Mouse (Mus musculus) liver, embryonic 12.5 days (tissue): ENCODE data around the gene Galnt13. TPM values are rescaled to one million over a fixed set of nuclear protein-coding genes. Genes with fewer than 3 reads are reported as not detected.

Experiments
- ATAC-seq: fragments of 200-750 bp; cut with Nextera tagmentation; 2 replicates; pipeline ENCODE4 v1.8.0; 2017; ENCODE audit warnings: moderate number of reproducible peaks, mild to moderate bottlenecking, moderate library complexity
- H3K27ac ChIP-seq: fragments of 300-500 bp; sonication (generic); 2 replicates; pipeline ENCODE4 v1.5.1; 2016; ENCODE audit warnings: mild to moderate bottlenecking
- H3K27me3 ChIP-seq: fragments of 300-500 bp; sonication (generic); replicated peaks from 2 replicates; pipeline ENCODE4 v1.6.1; 2016; ENCODE audit warnings: mild to moderate bottlenecking, moderate library complexity
- H3K36me3 ChIP-seq: fragments of 300-500 bp; sonication (generic); 2 replicates; pipeline ENCODE4 v1.6.1; 2016; ENCODE audit warnings: mild to moderate bottlenecking, moderate library complexity
- H3K4me1 ChIP-seq: fragments of 300-500 bp; sonication (generic); 2 replicates; pipeline ENCODE4 v1.6.1; 2016
- H3K4me2 ChIP-seq: fragments of 300-500 bp; sonication (generic); 2 replicates; pipeline ENCODE4 v1.6.1; 2016; ENCODE audit warnings: mild to moderate bottlenecking, moderate library complexity
- H3K4me3 ChIP-seq: fragments of 300-500 bp; sonication (generic); 2 replicates; pipeline ENCODE4 v1.5.1; 2016; ENCODE audit warnings: mild to moderate bottlenecking, moderate library complexity
- H3K9ac ChIP-seq: fragments of 300-500 bp; sonication (generic); 2 replicates; pipeline ENCODE4 v1.6.1; 2016; ENCODE audit warnings: mild to moderate bottlenecking, moderate library complexity
- H3K9me3 ChIP-seq: fragments of 300-500 bp; sonication (generic); replicated peaks from 2 replicates; pipeline ENCODE4 v1.6.1; 2016; ENCODE audit warnings: mild to moderate bottlenecking, moderate library complexity
- WGBS: fragments of 180-500 bp; shearing (Covaris S2); methylation state at CpG from one replicate; pipeline ENCODE4 v1.1.7; 2016; ENCODE audit not compliant: insufficient replicate concordance; 5-methylcytosine and 5-hydroxymethylcytosine counted together
- polyA plus RNA-seq: library from polyadenylated mRNA; unstranded; fragments of >200 nt; fragmentation: Nextera tagmentation; extraction: Ambion mirVana; gene quantifications from 2 replicates; pipeline ENCODE4 v1.2.1, GENCODE M21; 2016

The Galnt13 gene
- polyA plus RNA-seq, 1 experiment from 2014 or later, result not detected

DNA sequence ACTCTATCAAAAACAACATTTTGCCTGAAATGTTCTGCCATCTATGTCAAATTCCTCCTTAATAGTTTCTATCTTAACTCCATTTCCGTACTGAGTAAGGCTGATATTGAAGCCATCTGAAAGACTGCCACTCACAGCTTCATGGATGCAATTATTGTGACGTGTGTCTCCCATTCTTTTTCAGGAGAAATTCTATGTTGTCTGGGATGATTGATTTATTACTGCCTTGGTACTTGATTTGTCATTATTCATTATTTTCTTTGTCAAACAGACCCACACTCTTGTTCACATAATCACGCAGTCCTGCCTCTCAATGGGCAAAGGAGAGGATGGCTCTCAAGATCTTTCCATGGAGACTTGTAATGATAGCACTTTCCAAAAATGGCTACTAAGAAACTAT, 671.7 kb downstream of the Galnt13 start:
- 80% methylated on average over 3 of the region's 3 CpGs for WGBS
- ATAC-seq, result no peak
- Histone ChIP-seq H3K36me3 (no peaks in the 10 kb centered on the region), H3K4me1 (no peaks in the 10 kb centered on the region), H3K4me3 (no peak overlapping the region), H3K4me2 (no peak overlapping the region), H3K9me3 (no peaks in the 10 kb centered on the region), H3K27me3 (no peaks in the 10 kb centered on the region), H3K27ac (no peak overlapping the region), H3K9ac (no peak overlapping the region)

DNA sequence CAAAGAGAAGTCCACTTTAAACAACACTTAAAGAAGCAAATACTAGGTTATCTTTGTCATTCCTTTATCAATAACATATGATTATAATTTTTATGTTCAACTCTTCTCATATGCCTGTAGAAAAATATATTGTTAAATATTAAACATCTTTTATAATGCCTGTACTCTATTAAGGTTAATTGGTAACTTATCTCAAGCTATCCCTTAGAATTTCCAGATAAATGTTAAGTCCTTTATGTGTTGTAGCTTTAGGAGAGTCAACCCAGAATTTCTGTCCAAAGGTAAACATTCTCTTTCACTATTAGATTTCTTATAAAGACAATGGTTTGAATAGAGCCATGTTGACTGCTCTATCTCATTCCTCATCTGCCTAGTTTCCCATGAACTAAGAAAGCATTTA, 717.0 kb downstream of the Galnt13 start:
- Histone ChIP-seq H3K36me3 (no peaks in the 10 kb centered on the region), H3K27ac (no peak overlapping the region), H3K4me2 (no peak overlapping the region), H3K9ac (no peak overlapping the region), H3K27me3 (no peaks in the 10 kb centered on the region), H3K4me1 (no peaks in the 10 kb centered on the region), H3K9me3 (no peaks in the 10 kb centered on the region), H3K4me3 (no peak overlapping the region)
- no peak for ATAC-seq

DNA sequence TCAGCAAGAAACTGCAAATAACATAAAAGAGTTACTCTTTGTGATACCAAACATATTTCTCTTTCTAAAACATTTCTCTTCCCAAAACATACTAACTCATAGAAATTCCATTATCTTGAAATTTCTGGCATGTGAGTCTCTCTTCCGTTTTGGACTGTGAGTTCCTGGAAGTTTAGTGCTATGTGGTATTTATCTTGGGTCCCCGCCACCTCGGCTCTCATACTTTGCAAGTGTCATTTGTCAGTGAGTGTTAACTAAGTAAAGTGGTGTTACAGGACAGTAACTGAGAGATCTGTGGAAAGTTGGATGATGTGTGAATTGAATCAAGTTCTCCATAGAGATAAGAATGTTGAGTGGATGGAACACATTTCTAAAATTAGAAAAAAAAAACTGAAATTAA, 728.7 kb downstream of the Galnt13 start:
- no peak for ATAC-seq

More for the DNA sequence above, 728.7 kb downstream of the Galnt13 start:
- no peak overlapping the region for H3K9ac ChIP-seq
- H3K27me3 ChIP-seq, result no peaks in the 10 kb centered on the region
- H3K4me2 ChIP-seq, result no peak overlapping the region
- no peaks in the 10 kb centered on the region for H3K36me3 ChIP-seq
- H3K27ac ChIP-seq, result no peak overlapping the region
- no peaks in the 10 kb centered on the region for H3K4me1 ChIP-seq
- no peaks in the 10 kb centered on the region for H3K9me3 ChIP-seq
- H3K4me3 ChIP-seq, result no peak overlapping the region
- WGBS, result 54% methylated on average over 3 of the region's 3 CpGs
